Mouse (Mus musculus) stomach, embryonic 15.5 days (tissue): ENCODE measurements around the gene Gosr1. TPM values are rescaled to one million over a fixed set of nuclear protein-coding genes. Genes with fewer than 3 reads are reported as not detected.

Experiments used
- ATAC-seq: fragments of 200-750 bp; cut with Nextera tagmentation; 2 replicates; pipeline ENCODE4 v1.8.0; 2017; ENCODE audit warnings: low read depth, moderate number of reproducible peaks, moderate TSS enrichment; ENCODE audit not compliant: insufficient read depth, low FRiP score
- H3K27ac ChIP-seq: fragments of 300-500 bp; sonication (generic); 2 replicates; pipeline ENCODE4 v1.5.1; 2015; ENCODE audit warnings: mild to moderate bottlenecking, inconsistent platforms
- H3K27me3 ChIP-seq: fragments of 300-500 bp; sonication (generic); replicated peaks from 2 replicates; pipeline ENCODE4 v1.6.1; 2015; ENCODE audit warnings: inconsistent platforms
- H3K36me3 ChIP-seq: fragments of 300-500 bp; sonication (generic); 2 replicates; pipeline ENCODE4 v1.6.1; 2015; ENCODE audit warnings: inconsistent platforms
- H3K4me1 ChIP-seq: fragments of 300-500 bp; sonication (generic); 2 replicates; pipeline ENCODE4 v1.6.1; 2015; ENCODE audit warnings: inconsistent platforms
- H3K4me2 ChIP-seq: fragments of 300-500 bp; sonication (generic); 2 replicates; pipeline ENCODE4 v1.6.1; 2015; ENCODE audit warnings: mild to moderate bottlenecking, inconsistent platforms
- H3K4me3 ChIP-seq: fragments of 300-500 bp; sonication (generic); replicated peaks from 2 replicates; pipeline ENCODE4 v1.5.1; 2015; ENCODE audit warnings: inconsistent platforms
- H3K9ac ChIP-seq: fragments of 300-500 bp; sonication (generic); 2 replicates; pipeline ENCODE4 v1.6.1; 2015; ENCODE audit warnings: inconsistent platforms
- H3K9me3 ChIP-seq: fragments of 300-500 bp; sonication (generic); 2 replicates; pipeline ENCODE4 v1.6.1; 2016; ENCODE audit warnings: inconsistent platforms
- WGBS: fragments of 180-500 bp; shearing (Covaris S2); methylation state at CpG from one replicate; pipeline ENCODE4 v1.1.7; 2015; 5-methylcytosine and 5-hydroxymethylcytosine counted together
- polyA plus RNA-seq: library from polyadenylated mRNA; unstranded; fragments of >200 nt; fragmentation: Nextera tagmentation; extraction: Ambion mirVana; gene quantifications from 2 replicates; pipeline ENCODE4 v1.2.1, GENCODE M21; 2015

Gene Gosr1
- polyA plus RNA-seq, 1 experiment from 2014 or later: 27.8 TPM

GRCm38 (mm10) chr11:76730650-76731049, 32.7 kb downstream of the Gosr1 start:
- Histone ChIP-seq H3K27ac (no peak overlapping the region), H3K36me3 (peaks cover 53% of the 10 kb centered on the region), H3K4me3 (no peak overlapping the region), H3K9ac (no peak overlapping the region), H3K27me3 (no peaks in the 10 kb centered on the region), H3K9me3 (no peaks in the 10 kb centered on the region), H3K4me1 (no peaks in the 10 kb centered on the region), H3K4me2 (no peak overlapping the region)
- 90% methylated on average over 3 of the region's 3 CpGs for WGBS
- no peak for ATAC-seq

- H3K9ac ChIP-seq: no peak overlapping the region
- H3K4me1 ChIP-seq: no peaks in the 10 kb centered on the region
- no peaks in the 10 kb centered on the region for H3K27me3 ChIP-seq
- H3K36me3 ChIP-seq: peaks cover 37% of the 10 kb centered on the region
- no peak overlapping the region for H3K27ac ChIP-seq
- H3K4me2 ChIP-seq: no peak overlapping the region
- H3K9me3 ChIP-seq: no peaks in the 10 kb centered on the region
- 91% methylated on average over 11 of the region's 11 CpGs for WGBS
- ATAC-seq: no peak
- H3K4me3 ChIP-seq: no peak overlapping the region
These were observed 35.3 kb downstream of the Gosr1 start for GRCm38 (mm10) chr11:76728093-76728492.

GRCm38 (mm10) chr11:76723911-76724310, 39.5 kb downstream of the Gosr1 start:
- no peaks in the 10 kb centered on the region for H3K27me3 ChIP-seq
- 77% methylated on average over 8 of the region's 8 CpGs for WGBS
- H3K9me3 ChIP-seq: no peaks in the 10 kb centered on the region
- no peak overlapping the region for H3K4me3 ChIP-seq
- no peak for ATAC-seq
- no peaks in the 10 kb centered on the region for H3K4me1 ChIP-seq
- peaks cover 16% of the 10 kb centered on the region; the same call in 1 of the 2 replicates for H3K36me3 ChIP-seq
- H3K27ac ChIP-seq: no peak overlapping the region
- no peak overlapping the region for H3K9ac ChIP-seq
- no peak overlapping the region for H3K4me2 ChIP-seq

- no peak overlapping the region for H3K4me2 ChIP-seq
- H3K36me3 ChIP-seq: no peaks in the 10 kb centered on the region
- H3K27ac ChIP-seq: no peak overlapping the region
- ATAC-seq: no peak
- H3K4me1 ChIP-seq: no peaks in the 10 kb centered on the region
- H3K4me3 ChIP-seq: no peak overlapping the region
- whole genome bisulfite sequencing: 65% methylated on average over 4 of the region's 4 CpGs
- 0 out of 2 replicates have a peak, but pooled peaks cover 2% of the 10 kb centered on the region for H3K27me3 ChIP-seq
- H3K9ac ChIP-seq: no peak overlapping the region
- no peaks in the 10 kb centered on the region for H3K9me3 ChIP-seq
These were observed 46.4 kb downstream of the Gosr1 start for GRCm38 (mm10) chr11:76717000-76717399.

- H3K4me3 ChIP-seq: no peak overlapping the region
- H3K27ac ChIP-seq: no peak overlapping the region
- H3K36me3 ChIP-seq: no peaks in the 10 kb centered on the region
- no peaks in the 10 kb centered on the region for H3K27me3 ChIP-seq
- ATAC-seq: no peak
- H3K9ac ChIP-seq: no peak overlapping the region
- H3K4me1 ChIP-seq: peaks cover 2% of the 10 kb centered on the region; the same call in 1 of the 2 replicates
- no peak overlapping the region for H3K4me2 ChIP-seq
- H3K9me3 ChIP-seq: no peaks in the 10 kb centered on the region
- WGBS: 23% methylated on average over 14 of the region's 17 CpGs
These were observed 53.5 kb downstream of the Gosr1 start for GRCm38 (mm10) chr11:76709625-76710452.

- ATAC-seq: no peak
- no peaks in the 10 kb centered on the region for H3K9me3 ChIP-seq
- peaks cover 2% of the 10 kb centered on the region; the same call in 1 of the 2 replicates for H3K4me1 ChIP-seq
- H3K9ac ChIP-seq: no peak overlapping the region
- H3K27ac ChIP-seq: no peak overlapping the region
- H3K27me3 ChIP-seq: no peaks in the 10 kb centered on the region
- no peak overlapping the region for H3K4me2 ChIP-seq
- whole genome bisulfite sequencing: 42% methylated on average over 1 of the region's 1 CpGs
- no peak overlapping the region for H3K4me3 ChIP-seq
- H3K36me3 ChIP-seq: no peaks in the 10 kb centered on the region
These were observed 54.5 kb downstream of the Gosr1 start for GRCm38 (mm10) chr11:76708881-76709280.

GRCm38 (mm10) chr11:76708066-76708465, 55.3 kb downstream of the Gosr1 start:
- no peak overlapping the region for H3K27ac ChIP-seq
- H3K4me2 ChIP-seq: no peak overlapping the region
- no peak overlapping the region for H3K9ac ChIP-seq
- H3K27me3 ChIP-seq: no peaks in the 10 kb centered on the region
- no peak for ATAC-seq
- peaks cover 2% of the 10 kb centered on the region; the same call in 1 of the 2 replicates for H3K4me1 ChIP-seq
- no peak overlapping the region for H3K4me3 ChIP-seq
- H3K9me3 ChIP-seq: no peaks in the 10 kb centered on the region
- no peaks in the 10 kb centered on the region for H3K36me3 ChIP-seq
- 86% methylated on average over 1 of the region's 1 CpGs for WGBS

- H3K27ac ChIP-seq: no peak overlapping the region
- H3K4me3 ChIP-seq: no peak overlapping the region
- no peaks in the 10 kb centered on the region for H3K36me3 ChIP-seq
- H3K9ac ChIP-seq: no peak overlapping the region
- H3K27me3 ChIP-seq: no peaks in the 10 kb centered on the region
- whole genome bisulfite sequencing: 78% methylated on average over 3 of the region's 3 CpGs
- no peak overlapping the region for H3K4me2 ChIP-seq
- no peak for ATAC-seq
- no peaks in the 10 kb centered on the region for H3K9me3 ChIP-seq
- peaks cover 2% of the 10 kb centered on the region; the same call in 1 of the 2 replicates for H3K4me1 ChIP-seq
These were observed 55.7 kb downstream of the Gosr1 start for GRCm38 (mm10) chr11:76707656-76708055.

GRCm38 (mm10) chr11:76699626-76700025, 63.8 kb downstream of the Gosr1 start:
- Histone ChIP-seq H3K9ac (no peak overlapping the region), H3K4me2 (peak overlapping the region; percentile 39), H3K27me3 (no peaks in the 10 kb centered on the region), H3K9me3 (no peaks in the 10 kb centered on the region), H3K4me3 (0 out of 2 replicates have a peak overlapping the region, but pooled peaks have one; percentile 9), H3K4me1 (no peaks in the 10 kb centered on the region), H3K36me3 (no peaks in the 10 kb centered on the region), H3K27ac (no peak overlapping the region)
- 48% methylated on average over 9 of the region's 9 CpGs for WGBS
- no peak for ATAC-seq

GRCm38 (mm10) chr11:76695810-76696209, 67.6 kb downstream of the Gosr1 start:
- 60% methylated on average over 6 of the region's 6 CpGs for WGBS
- Histone ChIP-seq H3K27me3 (no peaks in the 10 kb centered on the region), H3K4me3 (no peak overlapping the region), H3K4me2 (no peak overlapping the region), H3K36me3 (no peaks in the 10 kb centered on the region), H3K9me3 (no peaks in the 10 kb centered on the region), H3K4me1 (no peaks in the 10 kb centered on the region), H3K9ac (no peak overlapping the region), H3K27ac (no peak overlapping the region)
- no peak for ATAC-seq

GRCm38 (mm10) chr11:76692096-76692495, 71.3 kb downstream of the Gosr1 start:
- 66% methylated on average over 3 of the region's 3 CpGs for WGBS
- no peak for ATAC-seq
- Histone ChIP-seq H3K27me3 (no peaks in the 10 kb centered on the region), H3K9me3 (no peaks in the 10 kb centered on the region), H3K4me2 (no peak overlapping the region), H3K4me1 (no peaks in the 10 kb centered on the region), H3K9ac (no peak overlapping the region), H3K36me3 (no peaks in the 10 kb centered on the region), H3K27ac (no peak overlapping the region), H3K4me3 (no peak overlapping the region)

GRCm38 (mm10) chr11:76685604-76686003, 77.8 kb downstream of the Gosr1 start:
- no peak for ATAC-seq

More at GRCm38 (mm10) chr11:76685604-76686003, 77.8 kb downstream of the Gosr1 start:
- Histone ChIP-seq H3K4me1 (no peaks in the 10 kb centered on the region), H3K27ac (no peak overlapping the region), H3K27me3 (no peaks in the 10 kb centered on the region), H3K36me3 (no peaks in the 10 kb centered on the region), H3K9me3 (no peaks in the 10 kb centered on the region), H3K9ac (no peak overlapping the region), H3K4me2 (no peak overlapping the region), H3K4me3 (no peak overlapping the region)
- WGBS: 61% methylated on average over 2 of the region's 2 CpGs
